Mouse (Mus musculus) stomach, embryonic 15.5 days (tissue): ENCODE measurements at regions not wholly inside any gene's neighbourhood (a gene's known extent, or its start where the extent isn't known, plus 50 kb on each side); places are given as distances from the start of the nearest gene placed in this dataset.
"Not testable (repeated sequence)": the region's sequence is repeated elsewhere in the genome, so short reads cannot be mapped to it uniquely, and the experiment has no call there.

Experiments used
- ATAC-seq: fragments of 200-750 bp; cut with Nextera tagmentation; 2 replicates; pipeline ENCODE4 v1.8.0; 2017; ENCODE audit warnings: low read depth, moderate number of reproducible peaks, moderate TSS enrichment; ENCODE audit not compliant: insufficient read depth, low FRiP score
- H3K27ac ChIP-seq: fragments of 300-500 bp; sonication (generic); 2 replicates; pipeline ENCODE4 v1.5.1; 2015; ENCODE audit warnings: mild to moderate bottlenecking, inconsistent platforms
- H3K27me3 ChIP-seq: fragments of 300-500 bp; sonication (generic); replicated peaks from 2 replicates; pipeline ENCODE4 v1.6.1; 2015; ENCODE audit warnings: inconsistent platforms
- H3K36me3 ChIP-seq: fragments of 300-500 bp; sonication (generic); 2 replicates; pipeline ENCODE4 v1.6.1; 2015; ENCODE audit warnings: inconsistent platforms
- H3K4me1 ChIP-seq: fragments of 300-500 bp; sonication (generic); 2 replicates; pipeline ENCODE4 v1.6.1; 2015; ENCODE audit warnings: inconsistent platforms
- H3K4me2 ChIP-seq: fragments of 300-500 bp; sonication (generic); 2 replicates; pipeline ENCODE4 v1.6.1; 2015; ENCODE audit warnings: mild to moderate bottlenecking, inconsistent platforms
- H3K4me3 ChIP-seq: fragments of 300-500 bp; sonication (generic); replicated peaks from 2 replicates; pipeline ENCODE4 v1.5.1; 2015; ENCODE audit warnings: inconsistent platforms
- H3K9ac ChIP-seq: fragments of 300-500 bp; sonication (generic); 2 replicates; pipeline ENCODE4 v1.6.1; 2015; ENCODE audit warnings: inconsistent platforms
- H3K9me3 ChIP-seq: fragments of 300-500 bp; sonication (generic); 2 replicates; pipeline ENCODE4 v1.6.1; 2016; ENCODE audit warnings: inconsistent platforms
- WGBS: fragments of 180-500 bp; shearing (Covaris S2); methylation state at CpG from one replicate; pipeline ENCODE4 v1.1.7; 2015; 5-methylcytosine and 5-hydroxymethylcytosine counted together

DNA sequence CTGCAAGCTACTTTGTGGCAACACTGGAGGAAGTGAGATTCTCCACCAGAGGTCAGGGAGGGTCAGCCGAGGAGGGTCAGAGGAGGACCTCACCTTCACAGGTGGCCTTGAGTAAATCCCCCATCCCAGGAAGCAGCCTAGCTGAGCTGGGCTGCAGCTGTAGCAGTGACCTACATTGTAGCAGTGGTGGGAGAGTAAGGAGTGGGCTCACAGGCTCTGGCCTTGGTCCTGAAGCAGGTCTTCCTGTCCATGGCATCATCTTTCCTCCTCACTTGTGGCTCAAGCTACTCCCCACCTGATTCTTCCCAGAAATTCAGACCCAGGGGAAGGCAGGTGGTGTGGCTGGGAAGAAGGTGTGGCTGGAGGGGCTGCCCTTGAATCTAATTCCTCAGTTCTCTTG lies 84.3 kb downstream of the 1810013L24Rik start:
- H3K27ac ChIP-seq, H3K9me3 ChIP-seq, H3K4me3 ChIP-seq, H3K27me3 ChIP-seq, ATAC-seq, H3K4me2 ChIP-seq, H3K4me1 ChIP-seq, H3K9ac ChIP-seq, H3K36me3 ChIP-seq: not testable (repeated sequence)
- 18% methylated on average over 1 of the region's 1 CpGs for WGBS

DNA sequence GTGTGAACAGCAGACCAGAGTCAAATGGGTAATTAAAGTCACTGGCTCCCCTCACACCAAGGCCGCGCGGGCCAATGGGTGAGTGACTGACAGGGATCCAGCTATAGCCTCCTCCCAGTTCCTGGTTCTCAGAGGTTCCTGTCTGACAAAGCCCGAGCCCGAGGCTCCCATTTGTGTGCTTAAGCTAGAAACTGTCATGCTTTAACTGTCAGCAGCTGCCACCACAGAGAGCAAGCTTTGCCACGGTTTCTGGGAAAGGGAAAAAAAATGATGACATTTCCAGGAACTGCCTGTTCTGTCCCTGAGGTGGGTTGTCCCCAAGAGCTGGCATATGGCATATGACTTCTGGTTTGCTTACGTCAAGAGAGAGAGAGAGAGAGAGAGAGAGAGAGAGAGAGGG lies 86.2 kb downstream of the 1810013L24Rik start:
- Histone ChIP-seq H3K27ac (no peak overlapping the region), H3K36me3 (no peaks in the 10 kb centered on the region), H3K27me3 (no peaks in the 10 kb centered on the region), H3K4me1 (no peaks in the 10 kb centered on the region), H3K9ac (no peak overlapping the region), H3K4me3 (no peak overlapping the region), H3K4me2 (no peak overlapping the region), H3K9me3 (no peaks in the 10 kb centered on the region)
- no peak for ATAC-seq
- 39% methylated on average over 7 of the region's 7 CpGs for WGBS

DNA sequence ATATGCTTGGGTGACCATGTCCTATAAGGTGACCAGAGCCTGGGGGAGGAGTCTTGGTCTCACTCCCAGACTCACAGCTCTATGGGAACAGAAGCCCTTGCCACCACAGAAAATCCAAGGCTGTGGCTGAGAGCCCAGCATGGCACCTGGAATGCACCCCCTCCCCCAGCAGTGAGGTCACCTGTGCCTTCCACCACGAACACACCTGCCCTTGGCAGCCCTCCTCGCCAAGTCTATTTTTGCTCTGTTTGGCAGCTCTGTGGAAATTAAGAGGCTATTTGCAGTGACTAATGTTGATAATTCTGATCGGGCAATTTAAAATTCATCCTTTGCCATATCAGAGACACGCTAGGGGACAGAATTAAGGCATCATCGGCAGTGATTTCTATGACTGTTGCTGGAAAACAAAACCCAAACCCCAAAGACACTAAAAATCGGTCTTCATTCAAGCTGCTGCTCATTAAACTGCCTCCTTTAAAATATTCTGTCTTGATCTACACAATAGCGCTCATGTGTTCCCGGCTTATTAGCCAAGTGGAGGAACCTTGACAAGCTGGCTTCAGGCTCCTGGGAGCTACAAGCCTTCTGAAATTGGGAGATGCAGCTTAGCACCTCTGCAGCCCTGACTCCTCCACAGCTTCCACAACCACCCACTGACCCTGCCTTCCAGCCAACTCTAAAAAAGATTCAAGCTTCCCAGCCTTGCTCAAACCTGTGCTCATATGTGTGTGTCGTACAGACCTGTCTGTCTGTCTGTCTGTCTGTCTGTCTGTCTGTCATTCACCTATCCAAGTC lies 89.0 kb downstream of the 1810013L24Rik start:
- H3K27ac ChIP-seq = no peak overlapping the region
- no peaks in the 10 kb centered on the region for H3K4me1 ChIP-seq
- WGBS = 86% methylated on average over 9 of the region's 9 CpGs
- no peak overlapping the region for H3K9ac ChIP-seq
- no peak overlapping the region for H3K4me2 ChIP-seq
- H3K36me3 ChIP-seq = no peaks in the 10 kb centered on the region
- ATAC-seq = no peak
- H3K4me3 ChIP-seq = no peak overlapping the region
- H3K27me3 ChIP-seq = no peaks in the 10 kb centered on the region
- no peaks in the 10 kb centered on the region for H3K9me3 ChIP-seq

DNA sequence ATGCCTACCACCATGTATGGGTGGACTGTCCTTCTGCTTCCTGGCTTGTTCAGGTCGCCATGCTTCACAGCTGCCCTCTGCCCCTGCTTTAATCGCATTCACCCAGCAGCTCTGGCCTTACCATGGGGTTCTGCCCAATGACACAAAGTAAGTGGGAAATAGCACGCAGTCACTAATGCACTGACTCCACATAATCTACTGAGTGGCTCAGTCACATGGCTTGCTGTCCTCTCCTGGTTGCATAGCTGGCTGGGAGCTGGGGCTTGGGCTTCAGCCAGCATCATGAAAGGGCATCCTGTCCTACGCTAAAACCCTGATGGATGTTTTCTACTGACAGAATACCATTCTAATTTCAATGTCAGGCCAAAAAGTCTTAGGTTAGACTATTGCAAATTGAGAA lies 94.8 kb downstream of the 1810013L24Rik start:
- Histone ChIP-seq H3K27me3 (no peaks in the 10 kb centered on the region), H3K4me1 (no peaks in the 10 kb centered on the region), H3K9me3 (no peaks in the 10 kb centered on the region), H3K27ac (no peak overlapping the region), H3K9ac (no peak overlapping the region), H3K4me2 (no peak overlapping the region), H3K4me3 (no peak overlapping the region), H3K36me3 (no peaks in the 10 kb centered on the region)
- 81% methylated on average over 4 of the region's 4 CpGs for WGBS
- ATAC-seq = no peak

DNA sequence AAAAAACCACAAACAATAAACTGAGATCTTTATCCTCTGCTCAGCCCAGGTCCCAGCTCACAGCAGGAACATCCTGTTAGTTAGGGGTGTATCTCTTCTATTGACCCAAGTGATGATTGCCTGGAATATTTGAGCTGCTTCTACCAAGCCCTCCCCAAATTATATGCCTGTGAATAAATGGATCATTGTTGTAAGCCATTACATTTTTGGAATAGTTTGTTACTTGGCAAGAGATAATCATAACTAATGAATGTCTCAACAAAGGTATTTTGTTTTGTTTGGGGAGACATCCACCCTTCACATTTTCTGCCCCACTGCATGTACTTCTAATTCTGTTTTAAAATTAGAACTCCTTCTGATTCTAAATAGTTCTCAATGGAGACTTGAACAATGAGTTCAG lies 102.1 kb downstream of the 1810013L24Rik start:
- no peak for ATAC-seq
- Histone ChIP-seq H3K9ac (no peak overlapping the region), H3K27me3 (no peaks in the 10 kb centered on the region), H3K36me3 (no peaks in the 10 kb centered on the region), H3K4me1 (no peaks in the 10 kb centered on the region), H3K27ac (no peak overlapping the region), H3K4me3 (no peak overlapping the region), H3K4me2 (no peak overlapping the region), H3K9me3 (no peaks in the 10 kb centered on the region)

DNA sequence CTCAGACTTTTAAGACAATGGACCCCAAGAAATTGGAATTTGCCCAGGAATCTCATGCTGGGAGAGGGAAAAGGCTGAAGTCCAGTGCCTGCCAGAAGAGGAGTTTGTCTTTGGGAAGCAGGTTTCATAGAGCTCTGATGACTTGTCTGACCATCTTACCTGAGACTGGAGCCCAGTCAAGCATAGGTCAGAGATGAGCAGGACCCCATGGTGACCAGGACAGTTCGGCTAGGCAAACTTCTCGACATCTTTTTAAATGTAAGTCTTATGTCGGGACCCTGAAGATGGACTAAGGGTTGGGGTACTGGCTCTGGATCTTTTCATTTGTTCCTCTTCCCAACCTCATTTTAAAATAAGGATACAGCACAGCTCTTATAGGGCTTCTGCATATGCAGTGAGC lies 103.2 kb downstream of the 1810013L24Rik start:
- 94% methylated on average over 3 of the region's 3 CpGs for WGBS
- no peak overlapping the region for H3K4me2 ChIP-seq
- H3K36me3 ChIP-seq = no peaks in the 10 kb centered on the region
- no peaks in the 10 kb centered on the region for H3K27me3 ChIP-seq
- no peaks in the 10 kb centered on the region for H3K9me3 ChIP-seq
- no peak overlapping the region for H3K4me3 ChIP-seq
- H3K9ac ChIP-seq = no peak overlapping the region
- no peak for ATAC-seq
- H3K27ac ChIP-seq = no peak overlapping the region
- H3K4me1 ChIP-seq = no peaks in the 10 kb centered on the region

DNA sequence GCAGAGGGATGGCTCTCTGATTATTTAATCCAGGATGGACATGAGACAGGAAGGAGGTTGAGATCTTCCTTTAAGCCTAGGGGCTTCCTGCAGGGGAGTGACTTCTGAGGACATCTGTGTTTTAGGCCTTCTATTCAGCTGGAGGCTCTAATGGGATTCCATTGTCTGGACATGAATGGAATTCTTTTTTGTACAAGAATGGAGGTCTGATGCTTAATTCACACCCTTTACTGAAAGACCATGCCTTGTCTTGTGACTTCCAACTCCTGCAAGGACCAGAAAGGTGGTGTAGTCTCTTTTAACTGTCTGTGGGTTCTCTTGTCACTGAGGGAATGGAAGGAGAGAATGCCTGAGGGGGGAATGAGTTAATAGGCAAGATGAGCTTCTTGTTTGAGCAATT lies 106.5 kb downstream of the 1810013L24Rik start:
- no peak for ATAC-seq
- H3K4me1 ChIP-seq = no peaks in the 10 kb centered on the region
- H3K9me3 ChIP-seq = no peaks in the 10 kb centered on the region
- no peak overlapping the region for H3K4me2 ChIP-seq
- no peaks in the 10 kb centered on the region for H3K27me3 ChIP-seq
- no peak overlapping the region for H3K4me3 ChIP-seq
- H3K9ac ChIP-seq = no peak overlapping the region
- H3K36me3 ChIP-seq = no peaks in the 10 kb centered on the region
- no peak overlapping the region for H3K27ac ChIP-seq

DNA sequence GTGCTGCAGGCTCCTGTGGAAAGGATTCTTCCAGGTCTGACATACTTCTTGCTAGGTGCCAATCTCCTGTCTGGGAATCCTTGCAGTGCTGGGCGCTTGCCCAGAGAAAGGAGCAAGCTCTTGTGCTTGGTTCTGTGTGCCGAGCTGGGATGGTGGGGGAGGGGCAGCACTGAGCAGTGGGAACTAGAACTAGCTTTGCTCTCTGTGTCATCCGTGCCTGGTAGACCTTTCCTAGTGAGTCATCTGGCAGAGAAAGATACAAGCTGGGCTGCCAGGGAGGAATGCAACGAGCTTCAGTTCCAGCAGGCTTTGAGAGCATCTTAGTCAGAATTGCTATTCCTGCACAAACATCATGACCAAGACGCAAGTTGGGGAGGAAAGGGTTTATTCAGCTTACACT lies 108.6 kb downstream of the 1810013L24Rik start:
- no peaks in the 10 kb centered on the region for H3K4me1 ChIP-seq
- H3K27ac ChIP-seq = no peak overlapping the region
- no peaks in the 10 kb centered on the region for H3K9me3 ChIP-seq
- no peak for ATAC-seq
- H3K36me3 ChIP-seq = no peaks in the 10 kb centered on the region
- H3K9ac ChIP-seq = no peak overlapping the region
- WGBS = 36% methylated on average over 5 of the region's 5 CpGs
- H3K4me3 ChIP-seq = no peak overlapping the region
- no peak overlapping the region for H3K4me2 ChIP-seq
- H3K27me3 ChIP-seq = no peaks in the 10 kb centered on the region

DNA sequence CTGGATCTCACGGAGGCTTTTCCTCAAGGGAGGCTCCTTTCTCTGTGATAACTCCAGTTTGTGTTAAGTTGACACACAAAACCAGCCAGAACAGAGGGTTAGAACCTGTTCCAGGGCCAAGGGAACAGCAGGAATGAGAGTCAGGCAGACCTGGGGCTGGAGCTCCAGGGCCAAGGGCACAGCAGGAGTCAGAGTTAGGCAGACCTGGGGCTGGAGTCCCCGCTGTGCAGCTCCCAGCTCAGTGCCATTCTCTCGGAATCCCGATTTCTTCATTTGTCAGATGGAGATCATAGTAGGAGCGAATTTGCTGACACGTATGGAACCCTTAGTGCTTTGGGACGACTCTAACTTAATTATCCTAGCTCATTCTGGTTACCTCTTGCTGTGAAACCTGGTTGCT lies 109.2 kb downstream of the 1810013L24Rik start:
- no peak for ATAC-seq
- Histone ChIP-seq H3K27me3 (no peaks in the 10 kb centered on the region), H3K9ac (no peak overlapping the region), H3K4me3 (no peak overlapping the region), H3K9me3 (no peaks in the 10 kb centered on the region), H3K4me2 (no peak overlapping the region), H3K36me3 (no peaks in the 10 kb centered on the region), H3K4me1 (no peaks in the 10 kb centered on the region), H3K27ac (no peak overlapping the region)
- WGBS = 47% methylated on average over 7 of the region's 7 CpGs

DNA sequence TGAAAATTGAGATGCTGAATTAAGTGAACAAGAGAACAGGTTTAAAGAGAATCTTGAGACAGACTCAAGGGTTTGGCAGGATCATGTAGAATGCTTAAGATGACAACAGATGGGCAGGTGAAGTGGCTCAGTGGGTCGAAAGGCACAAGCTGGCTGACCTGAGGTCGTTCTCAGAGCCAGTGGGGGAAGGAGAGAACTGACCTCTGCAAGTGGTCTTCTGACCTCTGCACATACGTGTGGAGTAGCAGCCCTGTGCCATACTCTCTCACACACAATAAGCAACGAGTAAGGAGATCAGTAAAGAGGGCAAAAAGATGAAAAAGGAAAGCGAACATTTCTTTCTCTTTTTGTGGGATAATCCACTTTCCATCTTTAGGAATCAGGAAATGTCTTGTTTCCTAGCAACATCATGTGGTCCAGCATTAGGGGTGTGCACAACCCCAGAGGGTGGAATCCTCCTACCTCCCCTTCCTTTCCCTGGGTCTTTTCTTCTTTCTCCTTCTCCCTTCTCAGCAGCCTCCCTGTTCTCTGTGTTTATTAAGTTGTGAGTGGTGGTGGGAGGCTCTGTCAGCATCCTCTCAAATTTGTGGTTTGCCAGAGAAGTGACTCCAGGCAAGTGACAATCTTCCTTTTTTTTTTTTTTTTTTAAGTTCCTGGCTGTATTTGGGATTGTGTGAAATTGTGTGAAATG lies 114.7 kb downstream of the 1810013L24Rik start:
- H3K27me3 ChIP-seq = no peaks in the 10 kb centered on the region
- WGBS = 39% methylated on average over 5 of the region's 5 CpGs
- no peaks in the 10 kb centered on the region for H3K9me3 ChIP-seq
- H3K9ac ChIP-seq = no peak overlapping the region
- no peaks in the 10 kb centered on the region for H3K36me3 ChIP-seq
- no peak overlapping the region for H3K27ac ChIP-seq
- no peak overlapping the region for H3K4me2 ChIP-seq
- no peaks in the 10 kb centered on the region for H3K4me1 ChIP-seq
- H3K4me3 ChIP-seq = no peak overlapping the region
- no peak for ATAC-seq

DNA sequence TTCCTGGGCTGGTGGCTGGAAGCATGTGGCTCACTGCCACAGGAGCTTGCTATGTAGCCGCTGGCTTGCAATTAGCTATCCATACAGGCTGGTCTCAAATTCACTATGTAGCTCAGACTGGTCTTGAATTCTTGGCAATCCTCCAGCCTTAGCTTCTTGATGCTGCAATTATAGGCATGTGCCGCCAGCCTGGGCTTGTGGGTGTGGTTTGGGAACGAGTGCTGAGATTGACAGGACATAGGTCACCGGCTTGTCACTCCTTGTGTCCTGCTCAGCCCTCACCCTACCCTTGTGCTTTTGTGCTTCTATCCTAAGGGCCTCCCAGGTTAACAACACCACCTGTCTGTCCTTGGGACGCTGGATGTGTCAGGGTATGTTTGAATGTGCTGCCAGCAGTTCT lies 117.9 kb downstream of the 1810013L24Rik start:
- no peak overlapping the region for H3K4me3 ChIP-seq
- no peak overlapping the region for H3K27ac ChIP-seq
- H3K27me3 ChIP-seq = no peaks in the 10 kb centered on the region
- no peaks in the 10 kb centered on the region for H3K9me3 ChIP-seq
- no peak overlapping the region for H3K4me2 ChIP-seq
- WGBS = 61% methylated on average over 5 of the region's 5 CpGs
- no peaks in the 10 kb centered on the region for H3K4me1 ChIP-seq
- no peak overlapping the region for H3K9ac ChIP-seq
- H3K36me3 ChIP-seq = no peaks in the 10 kb centered on the region
- ATAC-seq = no peak

DNA sequence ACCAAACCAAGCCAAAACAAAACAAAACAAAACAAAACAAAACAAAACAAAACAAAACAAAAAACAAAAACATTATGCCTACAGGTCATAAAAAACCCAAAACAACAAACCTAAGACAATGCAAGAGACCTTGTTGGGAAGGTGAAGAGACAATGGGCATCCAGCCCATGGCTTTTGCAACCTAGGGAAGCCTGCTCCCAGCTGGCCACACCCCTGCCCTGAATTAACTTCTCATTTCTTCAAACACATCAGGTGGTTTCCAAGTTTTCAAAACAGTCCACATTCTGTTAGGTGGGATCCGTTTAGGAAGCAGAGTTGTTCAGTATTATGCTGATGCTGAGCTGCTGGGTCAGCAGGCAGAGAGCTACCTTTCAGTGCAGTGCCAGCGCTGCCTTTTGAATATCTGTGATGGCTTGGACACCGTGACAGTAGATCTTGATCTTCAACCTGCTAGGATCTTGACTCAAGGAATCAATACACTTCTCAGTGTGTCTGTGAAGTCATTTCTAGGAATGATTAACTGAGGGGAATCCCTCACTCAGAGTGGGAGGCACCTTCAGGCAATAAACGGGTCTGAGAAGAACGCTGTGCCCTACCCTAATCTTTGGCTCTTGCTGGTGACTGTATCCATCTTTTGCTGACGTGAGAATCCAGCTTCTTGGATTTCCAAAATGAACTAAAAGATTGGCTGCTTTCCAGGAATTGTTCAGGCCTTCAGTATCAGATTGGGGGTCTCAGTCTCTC lies 121.4 kb downstream of the 1810013L24Rik start:
- Histone ChIP-seq H3K9ac (no peak overlapping the region), H3K36me3 (no peaks in the 10 kb centered on the region), H3K9me3 (no peaks in the 10 kb centered on the region), H3K27ac (no peak overlapping the region), H3K4me2 (no peak overlapping the region), H3K4me1 (no peaks in the 10 kb centered on the region), H3K4me3 (no peak overlapping the region), H3K27me3 (no peaks in the 10 kb centered on the region)
- WGBS = 50% methylated on average over 6 of the region's 6 CpGs
- ATAC-seq = no peak
